ENCODE assay signal across 19 mouse cellular contexts in the genomic region with DNA sequence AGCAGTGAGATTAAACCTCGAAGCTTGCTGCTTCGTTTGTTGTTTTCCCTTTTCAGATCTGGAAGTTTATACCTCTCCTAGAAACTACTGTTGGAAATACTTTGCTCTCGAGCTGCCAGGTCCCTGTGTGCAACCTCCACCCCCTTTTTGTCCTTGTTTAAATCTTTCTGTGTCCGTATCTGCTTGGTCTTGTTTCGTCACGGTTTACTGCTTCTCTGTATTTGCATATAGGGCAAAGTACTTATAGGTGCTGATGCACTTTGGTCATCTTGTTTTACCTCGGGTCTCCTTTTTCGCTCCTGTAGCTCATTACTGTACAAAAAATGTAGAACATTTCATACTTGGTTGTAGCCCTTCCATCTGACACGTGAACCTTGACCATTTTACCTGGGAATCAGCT. TPM values are rescaled to one million over a fixed set of nuclear protein-coding genes. Genes with fewer than 3 reads are reported as not detected.
DNase-seq lines count a peak whose midpoint lies in the region; ATAC-seq and TF ChIP-seq lines count a peak whose summit lies in the region.
"Had no signal": no experiment of that assay in that cellular context is flagged by ENCODE, and none has a peak within 500 bp of the region (broad histone marks: within the 10 kb centered on the region; RNA-seq: fewer than 3 reads in every experiment).

No protein-coding gene starts in this region.

- peak overlapping the region; percentile 69 for H3K27ac ChIP-seq in kidney, adult 2 months (ENCODE audit: insufficient read depth, low read depth, low read length)
- no peak overlapping the region for H3K27ac ChIP-seq in kidney, embryonic 14.5 days (ENCODE audit: low read depth, low read length)
- H3K27ac ChIP-seq in intestine, postnatal 0 days (ENCODE audit: low read depth, low read length): peak overlapping the region; percentile 73; the same call in 1 of the 2 replicates
- H3K27ac ChIP-seq in liver, embryonic 11.5 days (ENCODE audit: low read depth, low read length): no peak overlapping the region
- peak overlapping the region; percentile 87 for H3K27ac ChIP-seq in small intestine, adult 2 months (ENCODE audit: insufficient read depth, low read depth, low read length)
- H3K27ac ChIP-seq in forebrain, embryonic 14.5 days (ENCODE audit: low read depth, low read length): no peak overlapping the region
- no peak overlapping the region for H3K27ac ChIP-seq in limb, embryonic 10.5 days
- H3K27ac ChIP-seq: forebrain, embryonic 12.5 days; heart, embryonic 13.5 days; hindbrain, embryonic 13.5 days; midbrain, embryonic 13.5 days; neural tube, embryonic 13.5 days had no signal

- H3K36me3 ChIP-seq in kidney, adult 2 months (ENCODE audit: control insufficient read depth, insufficient read depth, low read length): no peaks in the 10 kb centered on the region
- H3K36me3 ChIP-seq in kidney, embryonic 14.5 days (ENCODE audit: control insufficient read depth, insufficient read depth, low read length): peaks cover 3% of the 10 kb centered on the region; the same call in 1 of the 2 replicates
- H3K36me3 ChIP-seq in intestine, postnatal 0 days (ENCODE audit: control insufficient read depth, insufficient read depth): 0 out of 2 replicates have a peak, but pooled peaks cover 4% of the 10 kb centered on the region
- H3K36me3 ChIP-seq in liver, embryonic 11.5 days (ENCODE audit: control insufficient read depth, insufficient read depth, low read length): peaks cover 2% of the 10 kb centered on the region; the same call in 1 of the 2 replicates
- 0 out of 2 replicates have a peak, but pooled peaks cover 4% of the 10 kb centered on the region for H3K36me3 ChIP-seq in small intestine, adult 2 months (ENCODE audit: control insufficient read depth, insufficient read depth, low read length)
- peaks cover 3% of the 10 kb centered on the region; the same call in 1 of the 2 replicates for H3K36me3 ChIP-seq in forebrain, embryonic 14.5 days (ENCODE audit: control insufficient read depth, insufficient read depth, low read length)
- peaks cover 12% of the 10 kb centered on the region for H3K36me3 ChIP-seq in limb, embryonic 10.5 days
- H3K36me3 ChIP-seq: forebrain, embryonic 12.5 days; hindbrain, embryonic 13.5 days; neural tube, embryonic 13.5 days; stomach, embryonic 15.5 days had no signal

- H3K4me2 ChIP-seq in kidney, embryonic 14.5 days (replicated peaks; ENCODE audit: low read depth, low read length): no peak overlapping the region
- H3K4me2 ChIP-seq in intestine, postnatal 0 days (replicated peaks; ENCODE audit: low read depth): peak overlapping the region; percentile 48
- H3K4me2 ChIP-seq in liver, embryonic 11.5 days: peak overlapping the region; percentile 22; the same call in 1 of the 2 replicates
- H3K4me2 ChIP-seq in forebrain, embryonic 14.5 days (ENCODE audit: low read length): no peak overlapping the region
- H3K4me2 ChIP-seq: forebrain, embryonic 12.5 days; heart, embryonic 13.5 days; hindbrain, embryonic 13.5 days; midbrain, embryonic 13.5 days; neural tube, embryonic 13.5 days; stomach, embryonic 15.5 days had no signal

- no peaks in the 10 kb centered on the region for H3K9me3 ChIP-seq in kidney, embryonic 14.5 days (ENCODE audit: control insufficient read depth, low read length)
- no peaks in the 10 kb centered on the region for H3K9me3 ChIP-seq in intestine, postnatal 0 days (ENCODE audit: control insufficient read depth)
- H3K9me3 ChIP-seq in liver, embryonic 11.5 days (ENCODE audit: control insufficient read depth, low read length): no peaks in the 10 kb centered on the region
- no peaks in the 10 kb centered on the region for H3K9me3 ChIP-seq in forebrain, embryonic 14.5 days (replicated peaks; ENCODE audit: control insufficient read depth, low read length)
- H3K9me3 ChIP-seq in limb, embryonic 10.5 days (replicated peaks): no peaks in the 10 kb centered on the region
- H3K9me3 ChIP-seq: forebrain, embryonic 12.5 days; heart, embryonic 13.5 days; hindbrain, embryonic 13.5 days; midbrain, embryonic 13.5 days; neural tube, embryonic 13.5 days; stomach, embryonic 15.5 days had no signal

- TF ChIP-seq POLR2A in kidney, adult 2 months (IDR thresholded peaks at IDR 0.05; ENCODE audit: low read depth, low read length): no peak
- TF ChIP-seq POLR2A in small intestine, adult 2 months (IDR thresholded peaks at IDR 0.05; ENCODE audit: low read depth, low read length): no peak

- no peak for TF ChIP-seq CTCF in kidney, adult 2 months (conservative IDR thresholded peaks at IDR 0.05; ENCODE audit: insufficient read depth, insufficient read length, low read depth, low read length)
- TF ChIP-seq CTCF in intestine, postnatal 0 days (IDR thresholded peaks at IDR 0.05; ENCODE audit: low read depth): no peak
- no peak for TF ChIP-seq CTCF in small intestine, adult 2 months (IDR thresholded peaks at IDR 0.05; ENCODE audit: extremely low read depth, insufficient read length, insufficient replicate concordance, low read depth, low read length)

- H3K27me3 ChIP-seq in kidney, adult 2 months (replicated peaks; ENCODE audit: control insufficient read depth, insufficient read depth, low read length): no peaks in the 10 kb centered on the region
- no peaks in the 10 kb centered on the region for H3K27me3 ChIP-seq in kidney, embryonic 14.5 days (ENCODE audit: control insufficient read depth, insufficient read depth, low read length)
- H3K27me3 ChIP-seq in intestine, postnatal 0 days (replicated peaks; ENCODE audit: control insufficient read depth, insufficient read depth, low read length): no peaks in the 10 kb centered on the region
- H3K27me3 ChIP-seq in liver, embryonic 11.5 days (replicated peaks; ENCODE audit: control insufficient read depth, insufficient read depth, low read length): no peaks in the 10 kb centered on the region
- no peaks in the 10 kb centered on the region for H3K27me3 ChIP-seq in small intestine, adult 2 months (ENCODE audit: control insufficient read depth, insufficient read depth, low read length)
- no peaks in the 10 kb centered on the region for H3K27me3 ChIP-seq in forebrain, embryonic 14.5 days (replicated peaks; ENCODE audit: control insufficient read depth, insufficient read depth, low read length)
- no peaks in the 10 kb centered on the region for H3K27me3 ChIP-seq in limb, embryonic 10.5 days (ENCODE audit: low read depth, poor library complexity, severe bottlenecking)
- H3K27me3 ChIP-seq: forebrain, embryonic 12.5 days; heart, embryonic 13.5 days; hindbrain, embryonic 13.5 days; midbrain, embryonic 13.5 days; neural tube, embryonic 13.5 days; stomach, embryonic 15.5 days had no signal

- WGBS in kidney, adult 2 months: 32% methylated on average over 9 of the region's 9 CpGs
- 64% methylated on average over 9 of the region's 9 CpGs for WGBS in kidney, embryonic 14.5 days
- WGBS in intestine, postnatal 0 days: 40% methylated on average over 9 of the region's 9 CpGs
- WGBS in liver, embryonic 11.5 days: 83% methylated on average over 9 of the region's 9 CpGs
- 26% methylated on average over 9 of the region's 9 CpGs for WGBS in small intestine, adult 2 months
- WGBS in forebrain, embryonic 14.5 days: 88% methylated on average over 9 of the region's 9 CpGs
- 90% methylated on average over 9 of the region's 9 CpGs for WGBS in limb, embryonic 10.5 days

- H3K9ac ChIP-seq in kidney, embryonic 14.5 days (ENCODE audit: low read depth, low read length): no peak overlapping the region
- H3K9ac ChIP-seq in intestine, postnatal 0 days (ENCODE audit: low read depth, low read length): no peak overlapping the region
- no peak overlapping the region for H3K9ac ChIP-seq in liver, embryonic 11.5 days (ENCODE audit: low read depth, low read length)
- H3K9ac ChIP-seq in forebrain, embryonic 14.5 days (ENCODE audit: low read length): no peak overlapping the region
- H3K9ac ChIP-seq: forebrain, embryonic 12.5 days; heart, embryonic 13.5 days; hindbrain, embryonic 13.5 days; midbrain, embryonic 13.5 days; neural tube, embryonic 13.5 days; stomach, embryonic 15.5 days had no signal

- DNase-seq in kidney, adult 2 months: peak; percentile 48
- DNase-seq in liver, embryonic 11.5 days (ENCODE audit: low spot score): no peak
- no peak for DNase-seq in forebrain, embryonic 14.5 days (ENCODE audit: low spot score)
- no peak for DNase-seq in limb, embryonic 10.5 days (ENCODE audit: low spot score)
- no peak for DNase-seq in thymus, postnatal 36 days
- DNase-seq: adrenal gland, postnatal 36 days; cerebellum, adult 2 months; gastrocnemius, postnatal 10 days; heart, adult 11 months had no signal

- H3K4me3 ChIP-seq in kidney, adult 2 months (ENCODE audit: insufficient read depth, low read depth, low read length): no peak overlapping the region
- no peak overlapping the region for H3K4me3 ChIP-seq in kidney, embryonic 14.5 days (ENCODE audit: low read length)
- H3K4me3 ChIP-seq in intestine, postnatal 0 days (ENCODE audit: low read depth, low read length): no peak overlapping the region
- H3K4me3 ChIP-seq in liver, embryonic 11.5 days (ENCODE audit: low read depth, low read length): no peak overlapping the region
- no peak overlapping the region for H3K4me3 ChIP-seq in small intestine, adult 2 months (ENCODE audit: low read depth, low read length)
- H3K4me3 ChIP-seq in forebrain, embryonic 14.5 days (ENCODE audit: low read depth, low read length): no peak overlapping the region
- no peak overlapping the region for H3K4me3 ChIP-seq in limb, embryonic 10.5 days
- H3K4me3 ChIP-seq: forebrain, embryonic 12.5 days; heart, embryonic 13.5 days; hindbrain, embryonic 13.5 days; midbrain, embryonic 13.5 days; neural tube, embryonic 13.5 days; stomach, embryonic 15.5 days had no signal

- peaks cover 24% of the 10 kb centered on the region for H3K4me1 ChIP-seq in kidney, adult 2 months (ENCODE audit: control insufficient read depth, insufficient read depth, low read length)
- peaks cover 35% of the 10 kb centered on the region for H3K4me1 ChIP-seq in kidney, embryonic 14.5 days (ENCODE audit: control insufficient read depth, insufficient read depth, low read length)
- 0 out of 2 replicates have a peak, but pooled peaks cover 4% of the 10 kb centered on the region for H3K4me1 ChIP-seq in intestine, postnatal 0 days (replicated peaks; ENCODE audit: control insufficient read depth, insufficient read depth, low read length)
- peaks cover 14% of the 10 kb centered on the region; the same call in 1 of the 2 replicates for H3K4me1 ChIP-seq in liver, embryonic 11.5 days (replicated peaks; ENCODE audit: control insufficient read depth, insufficient read depth, low read length)
- H3K4me1 ChIP-seq in small intestine, adult 2 months (ENCODE audit: control insufficient read depth, insufficient read depth, insufficient read length, low read length): peaks cover 12% of the 10 kb centered on the region; the same call in 1 of the 2 replicates
- 0 out of 2 replicates have a peak, but pooled peaks cover 5% of the 10 kb centered on the region for H3K4me1 ChIP-seq in forebrain, embryonic 14.5 days (ENCODE audit: control insufficient read depth, insufficient read depth, low read length)
- peaks cover 23% of the 10 kb centered on the region for H3K4me1 ChIP-seq in limb, embryonic 10.5 days

- ATAC-seq in kidney, embryonic 14.5 days (ENCODE audit: low FRiP score, low TSS enrichment): no peak
- peak; percentile 66 for ATAC-seq in intestine, postnatal 0 days
- ATAC-seq in liver, embryonic 11.5 days (replicated peaks; ENCODE audit: low FRiP score): no peak
- ATAC-seq in forebrain, embryonic 14.5 days: no peak
- ATAC-seq: lung, postnatal 0 days; midbrain, embryonic 13.5 days had no signal

RNA-seq across cellular contexts. Expression of a gene that starts 4.7 kb away (rescaled TPM):
- polyA plus RNA-seq in kidney, adult 2 months (2012; rRNA removed): 15.3 and 25.2 TPM in 2 replicates
- polyA plus RNA-seq in kidney, embryonic 14.5 days (2014; fragmentation: Nextera tagmentation; extraction: Ambion mirVana): 145 and 169 TPM in 2 replicates
- polyA plus RNA-seq in intestine, postnatal 0 days (2015; fragmentation: Nextera tagmentation; extraction: Ambion mirVana): 114 and 125 TPM in 2 replicates
- polyA plus RNA-seq in liver, embryonic 11.5 days (2014; fragmentation: Nextera tagmentation; extraction: Ambion mirVana): 122 and 126 TPM in 2 replicates
- polyA plus RNA-seq in small intestine, adult 2 months (2012; rRNA removed): 3.0 and 4.1 TPM in 2 replicates
- polyA plus RNA-seq in forebrain, embryonic 14.5 days (2014; fragmentation: Nextera tagmentation; extraction: Ambion mirVana): 132 and 159 TPM in 2 replicates
- polyA plus RNA-seq in limb, embryonic 10.5 days (2016; fragmentation: Nextera tagmentation; extraction: Ambion mirVana): 115 and 134 TPM in 2 replicates

Comparison
In these comparisons a context has a peak if more than half of its experiments do, and no peak if none do; other contexts are left out.
1. H3K27ac ChIP-seq: peak in kidney, adult 2 months (single experiment), intestine, postnatal 0 days (single experiment) and small intestine, adult 2 months (single experiment); none in kidney, embryonic 14.5 days (single experiment), liver, embryonic 11.5 days (single experiment), forebrain, embryonic 14.5 days (single experiment) and limb, embryonic 10.5 days (single experiment).
2. H3K4me2 ChIP-seq: peak in intestine, postnatal 0 days (single experiment) and liver, embryonic 11.5 days (single experiment); none in kidney, embryonic 14.5 days (single experiment) and forebrain, embryonic 14.5 days (single experiment).